8 mouse cellular contexts compared by ENCODE assay signal in the genomic region with DNA sequence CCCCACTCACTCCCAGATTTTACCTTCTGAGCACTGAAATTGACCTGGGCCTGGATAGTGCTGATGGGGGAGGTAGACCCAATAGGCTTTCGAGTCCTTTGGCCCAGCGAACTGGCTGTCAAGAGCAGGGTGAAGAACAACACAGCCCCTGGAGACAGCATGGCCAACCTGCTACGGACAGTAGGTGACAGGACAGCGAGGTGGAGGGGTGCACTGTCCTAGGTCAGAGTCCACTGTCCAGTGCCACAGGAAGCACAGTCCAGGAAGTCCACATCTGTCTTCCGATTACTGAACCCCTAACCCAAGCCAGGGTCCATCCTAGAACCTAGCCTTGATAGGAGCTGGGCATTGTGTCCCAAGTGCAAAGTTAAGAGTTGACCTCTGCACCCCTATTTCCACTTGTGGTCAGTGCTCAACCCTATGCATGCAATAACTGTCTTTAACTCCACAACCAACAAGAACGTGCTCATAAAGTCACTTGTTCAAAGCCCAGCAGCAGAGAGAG. TPM values are rescaled to one million over a fixed set of nuclear protein-coding genes. Genes with fewer than 3 reads are reported as not detected.
A peak's percentile ranks its signal among the peaks of the same experiment; 100 is the strongest.
DNase-seq lines count a peak whose midpoint lies in the region; ATAC-seq and TF ChIP-seq lines count a peak whose summit lies in the region.

No protein-coding gene starts in this region.

- H3K36me3 ChIP-seq in G1E (replicated peaks): peaks cover 36% of the 10 kb centered on the region
- H3K36me3 ChIP-seq in heart, embryonic 13.5 days: peaks cover 29% of the 10 kb centered on the region
- peaks cover 7% of the 10 kb centered on the region for H3K36me3 ChIP-seq in liver, embryonic 11.5 days (ENCODE audit: control insufficient read depth, insufficient read depth, low read length)

- peak overlapping the region; percentile 54; the same call in 1 of the 2 replicates for H3K27ac ChIP-seq in heart, embryonic 13.5 days (replicated peaks)
- H3K27ac ChIP-seq in liver, embryonic 11.5 days (ENCODE audit: low read depth, low read length): peak overlapping the region; percentile 69

- H3K4me3 ChIP-seq in G1E (ENCODE audit: low read depth, low read length): peak overlapping the region; percentile 88
- H3K4me3 ChIP-seq in heart, embryonic 13.5 days: peak overlapping the region; percentile 79
- peak overlapping the region; percentile 91 for H3K4me3 ChIP-seq in liver, embryonic 11.5 days (ENCODE audit: low read depth, low read length)

- peaks cover 60% of the 10 kb centered on the region for H3K4me1 ChIP-seq in G1E (ENCODE audit: insufficient read depth, low read depth, low read length)
- peaks cover 30% of the 10 kb centered on the region for H3K4me1 ChIP-seq in heart, embryonic 13.5 days
- peaks cover 31% of the 10 kb centered on the region for H3K4me1 ChIP-seq in liver, embryonic 11.5 days (replicated peaks; ENCODE audit: control insufficient read depth, insufficient read depth, low read length)

- no peak for TF ChIP-seq CTCF in G1E (IDR thresholded peaks at IDR 0.05; ENCODE audit: low read depth, low read length)

- no peaks in the 10 kb centered on the region for H3K9me3 ChIP-seq in G1E (replicated peaks)
- no peaks in the 10 kb centered on the region for H3K9me3 ChIP-seq in heart, embryonic 13.5 days
- no peaks in the 10 kb centered on the region for H3K9me3 ChIP-seq in liver, embryonic 11.5 days (ENCODE audit: control insufficient read depth, low read length)

- H3K9ac ChIP-seq in heart, embryonic 13.5 days: peak overlapping the region; percentile 95
- peak overlapping the region; percentile 63 for H3K9ac ChIP-seq in liver, embryonic 11.5 days (ENCODE audit: low read depth, low read length)

- peaks cover 5% of the 10 kb centered on the region; the same call in 1 of the 2 replicates for H3K27me3 ChIP-seq in G1E (ENCODE audit: insufficient read depth, low read length)
- H3K27me3 ChIP-seq in heart, embryonic 13.5 days (replicated peaks): no peaks in the 10 kb centered on the region
- H3K27me3 ChIP-seq in liver, embryonic 11.5 days (replicated peaks; ENCODE audit: control insufficient read depth, insufficient read depth, low read length): no peaks in the 10 kb centered on the region

- peak; percentile 94 for DNase-seq in heart, adult 11 months
- no peak for DNase-seq in heart, postnatal 4 days
- no peak for DNase-seq in G1E (ENCODE audit: low spot score)
- no peak for DNase-seq in liver, embryonic 11.5 days (ENCODE audit: low spot score)
- no peak for DNase-seq in ovary, postnatal 10 days (ENCODE audit: low spot score)
- no peak for DNase-seq in layer of hippocampus, postnatal 25 days (ENCODE audit: extremely low spot score in 1 of 2, low spot score in 1 of 2)
- no peak for DNase-seq in retina, postnatal 1 day

- ATAC-seq in G1E (ENCODE audit: extremely low read depth, insufficient number of reproducible peaks, low FRiP score, poor library complexity, severe bottlenecking): no peak
- ATAC-seq in heart, embryonic 13.5 days (ENCODE audit: extremely low read depth, insufficient number of reproducible peaks, low FRiP score, low TSS enrichment): no peak
- peak; percentile 13 for ATAC-seq in liver, embryonic 11.5 days (replicated peaks; ENCODE audit: low FRiP score)

- H3K4me2 ChIP-seq in heart, embryonic 13.5 days: peak overlapping the region; percentile 96
- H3K4me2 ChIP-seq in liver, embryonic 11.5 days: peak overlapping the region; percentile 68

- WGBS in heart, embryonic 13.5 days: 58% methylated on average over 6 of the region's 6 CpGs
- 62% methylated on average over 6 of the region's 6 CpGs for WGBS in liver, embryonic 11.5 days

RNA-seq across cellular contexts. Expression of gene Fbxw5, which starts 0.4 kb away (rescaled TPM):
- total RNA-seq in heart, postnatal 4 days (2021): 10 to 100 TPM; 93.6 to 98.6 TPM
- total RNA-seq in G1E (2014; fragmentation: Nextera tagmentation) (48.3 and 57.9 TPM in 2 replicates), G1E (2017) (21.1 and 24.7 TPM in 2 replicates)
- polyA plus RNA-seq in G1E (2012): 17.1 and 35.5 TPM in 2 replicates
- polyA plus RNA-seq in heart, embryonic 13.5 days (2015; fragmentation: Nextera tagmentation; extraction: Ambion mirVana): 73.8 and 83.9 TPM in 2 replicates
- 63.3 and 63.6 TPM in 2 replicates for polyA plus RNA-seq in liver, embryonic 11.5 days (2014; fragmentation: Nextera tagmentation; extraction: Ambion mirVana)
- total RNA-seq in layer of hippocampus, postnatal 25 days (2021): 100 to 1,000 TPM; 114 to 131 TPM

RNA-seq across cellular contexts. Expression of gene C8g, which starts 1.4 kb away (rescaled TPM):
- total RNA-seq in heart, postnatal 4 days (2021): under 1 TPM in 1 of 2 experiments, not detected in 1; 0.45 TPM
- total RNA-seq in G1E (2014; fragmentation: Nextera tagmentation) (3.4 and 4.4 TPM in 2 replicates), G1E (2017) (2.2 and 3.3 TPM in 2 replicates)
- 0.10 and 0.21 TPM in 2 replicates for polyA plus RNA-seq in G1E (2012)
- 3.1 and 3.5 TPM in 2 replicates for polyA plus RNA-seq in heart, embryonic 13.5 days (2015; fragmentation: Nextera tagmentation; extraction: Ambion mirVana)
- 14.9 and 16.8 TPM in 2 replicates for polyA plus RNA-seq in liver, embryonic 11.5 days (2014; fragmentation: Nextera tagmentation; extraction: Ambion mirVana)
- total RNA-seq in layer of hippocampus, postnatal 25 days (2021): 1 to 10 TPM in 1 of 2 experiments, under 1 TPM in 1; 0.87 to 1.1 TPM

RNA-seq across cellular contexts. Expression of gene Lcn12, which starts 6.4 kb away (rescaled TPM):
- not detected for total RNA-seq in heart, postnatal 4 days (2021)
- total RNA-seq in G1E (2014; fragmentation: Nextera tagmentation) (not detected in 2 replicates), G1E (2017) (not detected in 2 replicates)
- not detected in 2 replicates for polyA plus RNA-seq in G1E (2012)
- not detected in 2 replicates for polyA plus RNA-seq in heart, embryonic 13.5 days (2015; fragmentation: Nextera tagmentation; extraction: Ambion mirVana)
- not detected in 2 replicates for polyA plus RNA-seq in liver, embryonic 11.5 days (2014; fragmentation: Nextera tagmentation; extraction: Ambion mirVana)
- not detected for total RNA-seq in layer of hippocampus, postnatal 25 days (2021)

RNA-seq across cellular contexts. Expression of gene Ptgds, which starts 30.3 kb away (rescaled TPM):
- total RNA-seq in heart, postnatal 4 days (2021): 100 to 1,000 TPM; 117 to 137 TPM
- total RNA-seq in G1E (2014; fragmentation: Nextera tagmentation): not detected in 2 replicates
- total RNA-seq in G1E (2017): 0.44 TPM in 1 of 2 replicates, not detected in the other
- polyA plus RNA-seq in G1E (2012): not detected in 2 replicates
- polyA plus RNA-seq in heart, embryonic 13.5 days (2015; fragmentation: Nextera tagmentation; extraction: Ambion mirVana): 19.8 and 20.7 TPM in 2 replicates
- polyA plus RNA-seq in liver, embryonic 11.5 days (2014; fragmentation: Nextera tagmentation; extraction: Ambion mirVana): not detected in 2 replicates
- 100 to 1,000 TPM; 329 to 404 TPM for total RNA-seq in layer of hippocampus, postnatal 25 days (2021)

RNA-seq across cellular contexts. Expression of gene Paxx, which starts 39.2 kb away (rescaled TPM):
- 10 to 100 TPM; 30.5 to 32.8 TPM for total RNA-seq in heart, postnatal 4 days (2021)
- total RNA-seq in G1E (2014; fragmentation: Nextera tagmentation) (16.3 and 23.2 TPM in 2 replicates), G1E (2017) (14.2 and 17.8 TPM in 2 replicates)
- polyA plus RNA-seq in G1E (2012): 43.4 and 47.0 TPM in 2 replicates
- 25.6 and 25.7 TPM in 2 replicates for polyA plus RNA-seq in heart, embryonic 13.5 days (2015; fragmentation: Nextera tagmentation; extraction: Ambion mirVana)
- polyA plus RNA-seq in liver, embryonic 11.5 days (2014; fragmentation: Nextera tagmentation; extraction: Ambion mirVana): 9.2 and 14.3 TPM in 2 replicates
- total RNA-seq in layer of hippocampus, postnatal 25 days (2021): 10 to 100 TPM; 56.6 to 58.9 TPM
